Mouse (Mus musculus) heart, embryonic 14.5 days (tissue): ENCODE results near the gene Trp73. TPM values are rescaled to one million over a fixed set of nuclear protein-coding genes. Genes with fewer than 3 reads are reported as not detected.
A peak's percentile ranks its signal among the peaks of the same experiment; 100 is the strongest.

ENCODE experiments used
- ATAC-seq: fragments of 200-750 bp; cut with Nextera tagmentation; 2 replicates; pipeline ENCODE4 v1.8.0; 2017; ENCODE audit warnings: low read depth, moderate TSS enrichment; ENCODE audit not compliant: insufficient number of reproducible peaks, insufficient read depth, low FRiP score
- H3K27ac ChIP-seq, 2 experiments: fragments of 200-500 bp in 1 of 2; fragments of 300-500 bp in 1 of 2; sonication (generic) in 1 of 2; replicated peaks in 1 of 2; 2 replicates each; pipeline ENCODE4 v1.5.1; 2012 to 2014; ENCODE audit warnings: low read depth in 2 of 2, low read length in 2 of 2, control low read depth in 1 of 2, mild to moderate bottlenecking in 1 of 2, mixed read lengths in 1 of 2; ENCODE audit not compliant: control insufficient read depth in 1 of 2, insufficient read depth in 1 of 2
- H3K27me3 ChIP-seq: fragments of 300-500 bp; sonication (generic); 2 replicates; pipeline ENCODE4 v1.6.1; 2014; ENCODE audit warnings: mild to moderate bottlenecking, low read length, control low read depth; ENCODE audit not compliant: control insufficient read depth, insufficient read depth
- H3K36me3 ChIP-seq: fragments of 300-500 bp; sonication (generic); 2 replicates; pipeline ENCODE4 v1.6.1; 2014; ENCODE audit warnings: mild to moderate bottlenecking, control low read depth, low read length, mixed read lengths; ENCODE audit not compliant: control insufficient read depth, insufficient read depth
- H3K4me1 ChIP-seq, 2 experiments: fragments of 200-500 bp in 1 of 2; fragments of 300-500 bp in 1 of 2; sonication (generic) in 1 of 2; 2 replicates each; pipeline ENCODE4 v1.6.1; 2012 to 2014; ENCODE audit warnings: low read length in 2 of 2, control low read depth in 1 of 2, mixed read lengths in 1 of 2; ENCODE audit not compliant: control insufficient read depth in 2 of 2, insufficient read depth in 2 of 2
- H3K4me2 ChIP-seq: fragments of 300-500 bp; sonication (generic); 2 replicates; pipeline ENCODE4 v1.6.1; 2014; ENCODE audit warnings: mild to moderate bottlenecking, low read length
- H3K4me3 ChIP-seq, 2 experiments: fragments of 200-500 bp in 1 of 2; fragments of 300-500 bp in 1 of 2; sonication (generic) in 1 of 2; 2 replicates each; pipeline ENCODE4 v1.5.1; 2012 to 2014; ENCODE audit warnings: low read length in 2 of 2, mild to moderate bottlenecking in 2 of 2, control low read depth in 1 of 2, low read depth in 1 of 2, moderate library complexity in 1 of 2; ENCODE audit not compliant: control insufficient read depth in 1 of 2, insufficient read depth in 1 of 2
- H3K9ac ChIP-seq: fragments of 300-500 bp; sonication (generic); 2 replicates; pipeline ENCODE4 v1.6.1; 2014; ENCODE audit warnings: mild to moderate bottlenecking, low read length
- H3K9me3 ChIP-seq: fragments of 300-500 bp; sonication (generic); 2 replicates; pipeline ENCODE4 v1.6.1; 2016; ENCODE audit warnings: low read length, control low read depth; ENCODE audit not compliant: control insufficient read depth
- WGBS: fragments of 180-500 bp; shearing (Covaris S2); extraction: QIAGEN DNeasy Blood & Tissue Kit; methylation state at CpG from one replicate; pipeline ENCODE4 v1.1.7; 2014; 5-methylcytosine and 5-hydroxymethylcytosine counted together
- polyA plus RNA-seq: library from polyadenylated mRNA; unstranded; fragments of >200 nt; fragmentation: Nextera tagmentation; extraction: Ambion mirVana; gene quantifications from 2 replicates; pipeline ENCODE4 v1.2.1, GENCODE M21; 2014

Trp73 gene
- polyA plus RNA-seq, 1 experiment from 2014 or later = 0.08 TPM

GRCm38 (mm10) chr4:154171931-154172604 is 32.1 kb upstream of the Trp73 start:
- 34% methylated on average over 13 of the region's 13 CpGs for WGBS
- peaks cover 57% of the 10 kb centered on the region for H3K27me3 ChIP-seq

GRCm38 (mm10) chr4:154171151-154171930 is 31.3 kb upstream of the Trp73 start:
- no peak for ATAC-seq
- H3K4me1 ChIP-seq = peaks cover 8 to 21% of the 10 kb centered on the region in 2 experiments; a peak in 2 of 4 replicates
- H3K4me2 ChIP-seq = peak overlapping the region; percentile 79
- H3K4me3 ChIP-seq = peak overlapping the region; percentile 45 to 47
- no peak overlapping the region for H3K27ac ChIP-seq
- no peaks in the 10 kb centered on the region for H3K36me3 ChIP-seq
- peak overlapping the region; percentile 66 for H3K9ac ChIP-seq
- WGBS = 2% methylated on average over 37 of the region's 37 CpGs
- H3K27me3 ChIP-seq = peaks cover 57% of the 10 kb centered on the region
- no peaks in the 10 kb centered on the region for H3K9me3 ChIP-seq

More at GRCm38 (mm10) chr4:154171931-154172604, 32.1 kb upstream of the Trp73 start:
- H3K4me1 ChIP-seq = peaks cover 10 to 21% of the 10 kb centered on the region in 2 experiments; a peak in 2 of 4 replicates
- no peak for ATAC-seq
- no peaks in the 10 kb centered on the region for H3K36me3 ChIP-seq
- H3K27ac ChIP-seq = no peak overlapping the region
- H3K4me2 ChIP-seq = peak overlapping the region; percentile 79
- H3K9me3 ChIP-seq = no peaks in the 10 kb centered on the region
- peak overlapping the region; percentile 66 for H3K9ac ChIP-seq
- H3K4me3 ChIP-seq = peak overlapping the region; percentile 45 to 47

GRCm38 (mm10) chr4:154170506-154171150 is 30.6 kb upstream of the Trp73 start, which contains the start of gene Megf6:
Gene Megf6 (plus strand): TSS chr4:154170730.
- Histone ChIP-seq H3K36me3 (no peaks in the 10 kb centered on the region), H3K4me2 (peak within 1 kb of the TSS; percentile 79), H3K27me3 (peaks cover 57% of the 10 kb centered on the region), H3K4me1 (peaks cover 8 to 21% of the 10 kb centered on the region in 2 experiments; a peak in 2 of 4 replicates), H3K9me3 (no peaks in the 10 kb centered on the region), H3K9ac (peak within 1 kb of the TSS; percentile 66), H3K4me3 (peak within 1 kb of the TSS; percentile 47 to 48), H3K27ac (no peak within 1 kb of the TSS)
- under 1% methylated on average over 55 of the region's 61 CpGs for WGBS
- ATAC-seq = peak; percentile 70; the same call in 1 of the 2 replicates

- peak; percentile 3; the same call in 1 of the 2 replicates for ATAC-seq
- peak overlapping the region; percentile 47 to 48 for H3K4me3 ChIP-seq
- H3K9ac ChIP-seq = peak overlapping the region; percentile 48; the same call in 1 of the 2 replicates
- peaks cover 8 to 21% of the 10 kb centered on the region in 2 experiments; a peak in 2 of 4 replicates for H3K4me1 ChIP-seq
- WGBS = under 1% methylated on average over 15 of the region's 15 CpGs
- peaks cover 57% of the 10 kb centered on the region for H3K27me3 ChIP-seq
- H3K4me2 ChIP-seq = peak overlapping the region; percentile 79
- no peaks in the 10 kb centered on the region for H3K9me3 ChIP-seq
- no peaks in the 10 kb centered on the region for H3K36me3 ChIP-seq
- no peak overlapping the region for H3K27ac ChIP-seq
These were observed 30.0 kb upstream of the Trp73 start for GRCm38 (mm10) chr4:154170021-154170420.

- WGBS = 21% methylated on average over 5 of the region's 5 CpGs
- H3K4me1 ChIP-seq = peaks cover 6 to 21% of the 10 kb centered on the region in 2 experiments; a peak in 2 of 4 replicates
- H3K4me2 ChIP-seq = no peak overlapping the region
- no peak overlapping the region for H3K27ac ChIP-seq
- no peaks in the 10 kb centered on the region for H3K36me3 ChIP-seq
- no peak for ATAC-seq
- H3K27me3 ChIP-seq = peaks cover 36% of the 10 kb centered on the region
- no peaks in the 10 kb centered on the region for H3K9me3 ChIP-seq
- H3K9ac ChIP-seq = no peak overlapping the region
- no peak overlapping the region for H3K4me3 ChIP-seq
These were observed 27.0 kb upstream of the Trp73 start for GRCm38 (mm10) chr4:154167053-154167452.

- H3K9me3 ChIP-seq = no peaks in the 10 kb centered on the region
- H3K27ac ChIP-seq = no peak overlapping the region
- H3K36me3 ChIP-seq = peaks cover 7% of the 10 kb centered on the region
- 14% methylated on average over 7 of the region's 7 CpGs for WGBS
- H3K4me1 ChIP-seq = peaks cover 3 to 18% of the 10 kb centered on the region in 2 experiments; a peak in 3 of 4 replicates
- no peak overlapping the region for H3K4me3 ChIP-seq
- no peak overlapping the region for H3K9ac ChIP-seq
- no peaks in the 10 kb centered on the region for H3K27me3 ChIP-seq
- H3K4me2 ChIP-seq = no peak overlapping the region
- no peak for ATAC-seq
These were observed 23.3 kb upstream of the Trp73 start for GRCm38 (mm10) chr4:154163296-154163695.
